Mouse (Mus musculus) brain, embryonic 14.5 days (tissue): ENCODE measurements around the gene Plce1.

Source experiments
- CTCF ChIP-seq: fragments of 200-500 bp; IDR thresholded peaks from 2 replicates; pipeline ENCODE4 v1.5.1; 2012; ENCODE audit warnings: inconsistent platforms, mild to moderate bottlenecking, moderate library complexity, borderline replicate concordance; ENCODE audit not compliant: insufficient read depth, insufficient read length; ENCODE audit errors: extremely low read depth
- POLR2A ChIP-seq: fragments of 200-500 bp; IDR thresholded peaks from 2 replicates; pipeline ENCODE4 v1.6.1; 2012; ENCODE audit warnings: mild to moderate bottlenecking, inconsistent platforms, borderline replicate concordance; ENCODE audit not compliant: poor library complexity, insufficient read depth, insufficient read length, severe bottlenecking; ENCODE audit errors: extremely low read depth

- TF ChIP-seq POLR2A: no peak
- TF ChIP-seq CTCF: no peak
Measured at GRCm38 (mm10) chr19:38470257-38470893, 10.5 kb upstream of the Plce1 start.
